Mouse (Mus musculus) fat pad, adult 2 months (tissue): ENCODE measurements around the gene Thsd4.
"Not testable (repeated sequence)": the region's sequence is repeated elsewhere in the genome, so short reads cannot be mapped to it uniquely, and the experiment has no call there.

Source experiments
- DNase-seq: peaks from one replicate; pipeline ENCODE4 v3.0.0-alpha.2; 2011; ENCODE audit warnings: low read depth, low spot score; ENCODE audit errors: extremely low read depth

Gene Thsd4

DNA sequence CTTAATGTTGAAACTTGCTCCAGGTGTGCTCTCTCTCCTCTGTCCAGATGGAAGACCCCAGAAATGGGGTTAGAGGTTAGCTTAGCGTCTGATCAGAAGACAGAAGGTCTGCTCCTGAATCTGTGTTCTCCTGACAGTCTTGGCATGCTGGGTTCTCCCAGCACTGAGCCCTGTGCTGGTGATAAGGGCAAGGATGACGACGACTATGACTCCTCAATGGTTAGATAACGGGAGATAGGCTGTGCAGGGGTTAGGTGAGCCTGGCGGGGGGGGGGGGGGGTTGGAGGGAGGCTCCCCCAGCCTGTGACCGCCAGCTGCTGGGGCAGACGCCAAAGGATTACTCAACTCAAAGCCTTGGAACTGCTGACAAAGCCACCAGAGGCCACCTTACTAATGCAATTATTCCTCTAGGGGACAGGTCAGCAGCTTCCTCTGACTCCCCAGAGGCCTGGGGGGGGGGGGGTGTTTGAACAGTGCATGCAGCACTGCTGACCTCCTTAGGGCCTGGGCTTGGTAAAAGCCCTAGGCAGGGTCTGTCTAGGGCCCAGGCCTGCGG lies 569.3 kb downstream of the Thsd4 start:
- DNase-seq: no peak

DNA sequence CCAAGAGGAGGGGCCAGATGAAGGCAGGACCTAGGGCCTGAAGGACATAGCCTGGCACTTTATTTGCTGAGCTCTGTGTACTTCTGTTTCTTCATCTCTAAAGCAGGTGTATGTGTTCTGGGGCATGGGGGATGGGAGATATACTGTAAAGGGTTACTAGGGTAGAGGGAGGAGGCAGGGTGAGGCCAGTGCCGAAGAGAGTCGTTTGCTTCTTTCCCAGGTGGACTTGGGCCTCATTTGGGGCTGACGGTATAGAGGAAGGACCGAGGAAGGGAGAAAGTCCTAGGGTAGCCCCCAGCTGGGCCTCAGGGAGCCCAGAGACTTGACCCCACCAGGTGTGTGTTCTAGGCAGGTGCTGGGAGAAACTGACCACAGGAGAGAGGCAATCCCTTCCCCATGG lies 569.9 kb downstream of the Thsd4 start:
- DNase-seq: no peak

DNA sequence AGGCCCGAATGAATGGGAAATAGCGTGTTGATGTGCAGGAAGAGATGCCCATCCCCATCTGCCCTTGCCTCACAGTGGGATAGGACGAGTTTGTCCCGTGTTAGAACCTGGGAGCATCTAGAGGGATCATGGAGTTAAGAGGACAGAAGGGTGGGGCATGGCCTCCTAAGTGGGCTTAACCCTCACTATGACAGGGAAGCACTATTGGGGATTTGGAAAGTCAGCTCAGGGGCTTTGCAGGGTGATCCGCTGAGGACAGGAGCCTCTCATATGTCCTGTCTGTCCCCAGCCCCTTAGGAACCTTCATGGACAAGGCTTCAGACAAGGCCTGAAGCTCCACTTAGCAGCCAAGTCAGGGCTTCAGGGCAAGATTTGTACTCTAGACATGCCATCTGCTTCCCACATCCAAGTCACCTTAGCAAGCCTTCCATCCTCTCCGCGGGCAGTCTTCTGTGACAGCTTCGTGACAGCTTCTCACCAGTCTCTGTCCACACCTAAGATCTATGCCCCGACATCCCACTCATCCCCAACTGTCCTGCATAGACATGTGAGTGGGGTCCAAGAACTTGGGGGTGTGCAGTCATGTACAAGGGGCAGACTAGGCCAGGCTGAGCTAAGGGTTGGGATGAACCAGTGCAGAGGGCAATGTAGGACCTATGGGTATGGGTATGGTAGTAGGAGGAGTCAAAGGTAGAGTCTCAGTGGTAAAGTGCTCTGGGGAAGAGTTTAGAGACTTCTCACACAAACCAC lies 570.7 kb downstream of the Thsd4 start:
- no peak for DNase-seq

DNA sequence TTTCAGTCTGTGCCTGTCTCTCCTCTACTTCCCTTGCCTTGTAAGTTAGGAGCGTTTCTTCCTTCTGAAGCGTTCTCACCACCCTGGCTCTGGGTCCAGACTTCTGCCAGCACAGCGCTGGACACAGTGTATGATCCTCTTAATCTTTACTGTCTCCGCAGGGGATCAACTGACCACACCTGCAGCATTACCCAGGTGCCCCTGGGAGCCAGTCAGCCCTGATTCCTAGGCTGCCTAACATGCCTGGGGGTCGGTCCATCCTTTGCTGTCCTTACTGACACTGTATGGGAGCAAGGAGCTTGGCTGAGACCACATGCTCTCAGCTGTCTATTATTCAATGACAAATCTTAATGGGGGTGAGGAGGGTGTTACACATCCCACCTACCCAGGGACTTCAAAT lies 571.9 kb downstream of the Thsd4 start:
- DNase-seq: no peak

DNA sequence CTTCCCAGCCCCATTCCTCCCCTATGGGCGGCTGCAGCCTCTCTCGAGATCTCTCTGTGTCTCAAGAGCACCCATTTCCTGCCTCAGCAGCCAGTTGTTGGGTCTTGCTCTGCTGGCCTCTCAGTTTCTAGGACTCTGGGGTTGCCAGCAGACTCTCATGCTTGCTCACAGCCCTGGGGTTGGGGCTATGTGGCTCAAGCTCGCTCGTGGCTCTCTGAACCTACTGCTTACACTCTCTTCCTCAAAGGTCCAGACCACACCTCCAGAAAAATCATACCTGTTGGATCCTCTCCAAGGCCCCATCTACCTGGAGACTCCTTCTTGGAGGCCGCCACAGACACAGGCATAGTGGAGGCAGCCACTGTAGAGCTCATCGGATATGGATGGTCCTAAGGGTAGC lies 572.3 kb downstream of the Thsd4 start:
- no peak for DNase-seq

DNA sequence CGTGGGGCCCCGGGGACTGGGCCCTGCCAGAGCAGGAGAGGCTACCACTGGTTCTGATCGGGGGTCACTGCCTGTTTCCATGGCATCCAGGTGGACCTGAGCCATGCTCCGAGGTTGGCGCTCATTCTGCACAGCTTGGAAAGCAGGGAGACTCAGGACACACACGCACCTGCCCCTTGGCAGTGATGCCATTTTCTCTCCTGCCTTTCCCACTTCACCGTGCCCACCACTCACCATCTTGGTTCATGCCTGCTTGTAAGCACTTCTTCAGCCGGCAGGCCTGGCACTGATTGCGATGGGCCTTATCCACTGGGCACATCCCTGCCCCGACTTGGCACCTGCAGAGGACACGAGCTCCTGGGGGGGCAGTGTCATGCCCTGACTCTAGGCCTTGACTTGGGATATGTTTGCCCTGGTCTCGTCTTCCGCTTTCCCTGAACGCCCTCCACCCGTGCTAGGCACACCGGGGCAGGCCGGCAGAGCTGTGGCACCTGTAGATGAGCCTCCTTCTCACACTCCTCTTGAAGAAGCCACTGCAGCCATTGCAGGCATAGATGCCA lies 573.1 kb downstream of the Thsd4 start:
- no peak for DNase-seq

DNA sequence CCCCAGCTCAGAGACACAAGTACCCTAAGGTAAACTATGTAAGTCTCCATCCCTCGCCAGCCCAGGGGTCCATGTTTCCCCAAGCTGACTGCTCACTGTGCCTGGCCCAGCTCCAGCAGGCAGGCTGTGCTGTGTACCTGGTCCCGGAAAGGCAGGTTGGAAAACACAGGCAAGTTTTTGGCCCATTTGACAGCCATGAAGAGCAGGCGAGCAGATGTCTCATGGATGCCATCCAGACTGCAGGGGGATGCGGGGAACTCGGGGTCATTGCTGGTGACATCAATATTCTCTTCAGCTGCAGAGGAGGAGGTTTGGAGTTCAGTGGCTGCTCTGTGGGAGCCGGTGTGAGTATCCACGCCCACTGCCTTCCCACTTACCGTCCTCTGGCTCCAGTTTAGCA lies 573.6 kb downstream of the Thsd4 start:
- no peak for DNase-seq

DNA sequence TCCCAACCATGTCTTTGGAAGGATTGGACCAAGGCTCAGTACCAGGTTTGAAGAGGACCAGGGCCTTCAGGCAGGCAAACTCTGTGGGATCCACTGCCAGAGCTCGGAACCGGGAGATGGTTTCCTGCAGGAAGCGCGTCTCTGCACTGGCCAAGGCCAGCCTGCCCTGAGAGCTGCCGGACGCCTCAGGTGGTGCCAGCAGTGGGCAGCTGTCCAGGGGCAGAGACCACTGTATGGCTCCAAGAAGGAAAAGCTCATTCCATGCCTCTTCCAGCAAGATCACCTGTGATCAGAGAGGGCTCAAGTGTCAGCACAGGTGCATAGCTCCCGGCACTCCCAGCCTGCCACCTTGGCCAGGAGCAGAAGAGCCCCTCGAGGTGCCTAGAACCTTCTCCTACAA lies 574.6 kb downstream of the Thsd4 start:
- DNase-seq: no peak

DNA sequence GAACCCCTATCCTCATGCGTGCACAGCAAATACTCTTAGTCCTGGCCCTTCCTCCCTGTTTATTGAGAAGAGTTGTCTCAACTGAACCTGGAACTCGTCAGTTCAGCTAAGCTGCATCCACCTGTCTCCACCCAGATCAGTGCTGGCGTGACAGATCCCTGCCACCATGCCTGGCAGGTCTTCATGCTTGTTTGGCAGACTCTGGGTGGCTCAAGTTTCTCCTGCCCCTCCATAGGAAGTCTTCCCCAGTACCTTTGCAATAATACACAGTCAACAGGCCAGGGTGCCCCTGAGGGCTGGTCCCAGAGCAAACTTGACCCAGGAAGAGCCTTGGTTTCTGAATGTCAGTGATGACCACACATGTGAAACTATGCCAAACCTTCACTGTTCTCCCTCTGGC lies 576.6 kb downstream of the Thsd4 start:
- DNase-seq: no peak

DNA sequence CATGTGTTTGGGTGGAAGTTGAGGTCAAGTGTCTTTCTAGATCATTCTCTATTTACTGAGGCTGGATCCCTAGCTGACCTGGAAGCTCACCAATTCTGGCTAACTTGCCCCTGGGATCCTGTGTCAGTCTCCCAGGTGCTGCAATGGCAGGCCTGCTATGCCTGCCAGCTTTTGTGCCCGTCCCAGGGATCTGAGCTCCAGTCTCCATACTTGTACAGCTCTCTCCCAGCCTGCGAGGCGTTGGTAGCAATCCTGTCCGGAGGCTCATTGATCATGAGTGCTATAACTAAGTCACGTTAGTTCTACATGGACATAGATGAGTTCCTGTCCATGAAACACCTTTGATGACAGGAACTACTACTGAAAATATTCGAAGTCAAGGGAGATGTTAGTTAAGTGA lies 578.0 kb downstream of the Thsd4 start:
- DNase-seq: no peak

DNA sequence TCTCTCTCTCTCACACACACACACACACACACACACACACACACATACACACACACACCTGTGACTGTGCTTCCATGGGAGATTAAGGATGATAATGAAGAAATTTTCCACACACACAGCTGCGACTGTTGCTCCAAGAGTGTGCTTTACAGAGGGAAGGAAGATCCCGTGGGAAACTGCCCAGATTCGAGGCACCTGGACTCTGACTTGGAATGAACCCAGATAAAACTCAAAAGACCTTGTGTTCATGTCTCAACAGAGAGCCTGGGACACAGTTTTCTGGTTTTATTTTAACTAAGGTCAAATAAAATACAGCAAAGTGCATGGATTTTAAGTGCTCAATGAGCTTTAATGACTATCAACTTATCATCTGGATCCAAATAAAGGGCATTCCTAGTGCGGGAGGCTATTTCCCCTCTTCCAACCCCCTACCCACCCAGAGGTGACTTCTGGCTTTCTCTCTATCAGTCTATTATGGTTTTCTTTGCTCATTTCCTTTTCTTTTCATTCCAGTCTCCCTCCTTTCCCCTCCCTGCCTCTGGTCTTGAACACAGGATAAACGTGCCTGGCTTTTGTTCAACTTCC lies 579.3 kb downstream of the Thsd4 start:
- no peak for DNase-seq

DNA sequence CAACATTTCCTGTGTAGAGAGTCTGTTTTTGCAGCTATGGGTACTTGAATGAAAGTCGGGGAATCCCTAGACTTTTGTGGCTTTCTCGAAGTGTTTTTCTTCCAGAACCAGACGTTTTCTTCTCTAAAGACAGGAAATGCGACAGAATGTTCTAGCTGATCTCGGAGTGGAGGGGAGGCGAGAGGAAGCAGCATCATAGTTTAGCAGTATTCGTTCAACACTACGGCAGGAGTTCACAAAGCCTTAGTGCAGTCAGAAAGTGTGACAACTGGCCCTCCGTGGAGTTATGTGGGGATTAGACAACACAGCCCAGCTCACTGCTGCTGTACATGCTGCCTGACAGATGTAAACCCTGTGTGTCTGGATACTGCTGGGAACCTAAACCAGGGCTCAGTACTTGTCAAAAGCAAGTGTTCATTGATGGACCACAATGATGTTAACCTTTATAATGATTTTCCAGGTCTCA lies 579.9 kb downstream of the Thsd4 start:
- DNase-seq: no peak

DNA sequence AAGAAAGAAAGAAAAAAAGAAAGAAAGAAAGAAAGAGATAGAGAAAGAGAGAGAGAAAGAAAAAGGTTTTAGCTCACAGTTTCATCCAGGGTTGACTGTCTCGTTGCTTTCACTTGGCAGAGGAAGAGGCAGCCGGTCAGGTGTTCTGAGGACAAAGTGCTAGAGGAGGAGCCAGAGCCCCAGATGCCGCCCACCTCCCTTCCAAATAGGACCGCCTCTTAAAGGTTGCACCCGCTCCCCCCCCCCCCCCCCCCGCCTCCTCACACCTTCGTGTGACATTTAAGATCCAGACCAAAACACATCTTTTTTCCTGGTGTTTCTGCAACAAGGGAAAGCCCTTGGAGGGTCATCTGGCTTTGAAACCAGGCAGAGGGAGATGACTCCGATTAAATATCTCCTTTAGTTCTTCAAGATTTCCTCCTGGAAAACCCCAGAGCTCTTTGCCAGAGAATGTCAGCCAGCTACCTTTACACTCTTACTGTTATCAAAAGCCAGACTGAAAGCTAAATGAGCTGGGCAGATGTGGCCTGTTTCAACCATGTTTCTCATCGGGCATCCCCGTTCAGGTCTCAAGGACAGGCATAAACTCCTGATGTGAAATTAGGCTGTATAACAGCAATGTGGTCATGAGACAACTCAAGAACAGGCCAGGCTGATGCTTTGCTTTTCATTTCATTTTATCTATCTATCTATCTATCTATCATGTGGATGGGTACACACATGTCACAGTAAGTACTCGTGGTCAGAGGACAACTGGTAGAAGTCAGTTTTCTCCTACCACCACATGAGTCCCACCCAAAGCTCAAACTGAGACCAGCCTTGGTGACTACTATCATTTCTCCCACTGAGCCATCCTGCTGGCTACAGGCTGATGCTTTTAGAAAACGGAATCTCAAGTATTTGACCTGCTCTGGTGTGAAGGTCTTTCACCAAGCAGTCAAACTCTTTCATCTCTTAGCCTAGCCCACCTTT lies 580.6 kb downstream of the Thsd4 start:
- DNase-seq: no peak

DNA sequence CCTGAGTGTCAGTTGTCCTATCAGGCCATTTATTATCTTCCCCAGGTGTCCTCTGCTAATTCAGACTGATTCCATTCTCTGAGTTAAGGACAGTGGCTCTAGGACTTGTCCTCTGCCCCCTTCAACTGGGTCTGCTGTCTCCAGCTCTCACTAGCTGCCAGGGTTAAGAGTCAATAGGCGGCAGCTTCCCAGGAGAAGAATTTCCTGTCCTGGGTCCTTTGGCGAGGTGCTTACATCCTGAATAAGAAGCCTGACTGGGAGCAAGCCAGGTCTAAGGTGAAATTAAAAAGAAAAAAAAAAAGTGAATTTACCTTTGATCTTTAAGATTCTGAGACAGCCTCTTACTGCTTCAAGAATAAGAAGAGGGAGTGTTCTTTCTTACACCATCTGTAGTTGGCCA lies 582.2 kb downstream of the Thsd4 start:
- no peak for DNase-seq

DNA sequence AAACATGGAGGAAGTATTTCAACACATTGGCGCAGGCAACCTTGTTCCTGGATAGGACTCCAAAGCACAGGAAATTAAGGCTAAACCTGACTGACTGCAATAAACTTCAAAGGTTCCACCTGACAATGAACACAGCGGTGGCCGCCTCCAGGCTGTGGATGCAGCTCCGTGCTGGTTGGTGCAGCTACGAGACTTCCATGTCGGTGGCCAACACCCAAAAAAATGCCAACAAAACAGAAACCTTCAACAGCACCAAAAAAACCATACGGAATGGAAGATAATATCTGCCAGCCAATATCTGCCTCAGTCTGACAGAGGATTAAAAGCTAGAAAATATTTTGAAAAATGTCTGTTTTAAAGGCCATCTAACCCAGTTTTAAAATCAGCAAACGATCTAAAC lies 583.3 kb downstream of the Thsd4 start:
- DNase-seq: no peak

DNA sequence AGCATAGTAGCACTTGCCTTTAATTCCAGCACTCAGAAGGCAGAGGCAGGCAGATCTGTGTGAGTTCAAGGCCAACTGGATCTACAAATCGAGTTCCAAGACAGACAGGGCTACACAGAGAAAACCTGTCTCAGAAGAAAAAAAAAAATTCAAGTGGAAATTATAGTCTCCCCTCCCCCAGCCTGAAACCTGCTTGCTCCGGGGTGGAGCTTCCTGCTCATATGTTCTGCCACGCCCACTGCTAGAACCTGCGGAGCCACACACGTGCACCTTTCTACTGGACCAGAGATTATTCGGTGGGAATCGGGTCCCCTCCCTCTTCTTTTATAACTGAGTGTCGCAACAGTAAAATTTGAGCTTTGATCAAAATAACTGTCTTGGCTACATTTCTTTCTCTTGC lies 586.0 kb downstream of the Thsd4 start:
- not testable (repeated sequence) for DNase-seq

DNA sequence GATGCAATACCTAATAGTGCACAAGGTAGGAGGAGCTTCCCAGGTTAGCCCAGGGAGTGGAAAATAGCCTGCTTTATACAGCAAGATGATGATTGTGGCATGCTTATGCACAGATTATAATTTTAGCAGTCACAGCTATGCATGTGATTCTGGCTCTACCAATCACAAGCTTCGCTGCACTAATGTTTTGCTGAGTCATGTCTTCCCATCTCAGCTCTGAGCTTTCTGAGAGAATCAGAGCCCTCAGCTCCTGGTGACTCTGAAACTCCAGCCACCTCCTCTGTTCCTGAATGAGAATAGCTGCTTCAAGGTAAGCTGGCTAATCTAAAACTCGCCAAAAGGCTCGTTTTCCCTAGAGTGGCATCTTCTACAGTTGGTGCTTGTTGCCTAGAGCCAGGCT lies 591.6 kb downstream of the Thsd4 start:
- no peak for DNase-seq
